Mouse (Mus musculus) mouse embryonic stem cell (cell line): ENCODE results near the gene Erp27.

Source experiments
- in situ Hi-C, 2 experiments: fragments of 300-500 bp; cut with MboI; formaldehyde crosslinking; loops; 1 replicate in 1 of 2; 3 replicates in 1 of 2; pipeline ENCODE4 v1.14.3; 2019 to 2020; ENCODE audit warnings: low sequenced_read_pairs in 2 of 2, low pct_unique_long_range_greater_than_20kb in 1 of 2, mixed read lengths in 1 of 2; ENCODE audit not compliant: unreplicated experiment in 1 of 2

The Erp27 gene

DNA sequence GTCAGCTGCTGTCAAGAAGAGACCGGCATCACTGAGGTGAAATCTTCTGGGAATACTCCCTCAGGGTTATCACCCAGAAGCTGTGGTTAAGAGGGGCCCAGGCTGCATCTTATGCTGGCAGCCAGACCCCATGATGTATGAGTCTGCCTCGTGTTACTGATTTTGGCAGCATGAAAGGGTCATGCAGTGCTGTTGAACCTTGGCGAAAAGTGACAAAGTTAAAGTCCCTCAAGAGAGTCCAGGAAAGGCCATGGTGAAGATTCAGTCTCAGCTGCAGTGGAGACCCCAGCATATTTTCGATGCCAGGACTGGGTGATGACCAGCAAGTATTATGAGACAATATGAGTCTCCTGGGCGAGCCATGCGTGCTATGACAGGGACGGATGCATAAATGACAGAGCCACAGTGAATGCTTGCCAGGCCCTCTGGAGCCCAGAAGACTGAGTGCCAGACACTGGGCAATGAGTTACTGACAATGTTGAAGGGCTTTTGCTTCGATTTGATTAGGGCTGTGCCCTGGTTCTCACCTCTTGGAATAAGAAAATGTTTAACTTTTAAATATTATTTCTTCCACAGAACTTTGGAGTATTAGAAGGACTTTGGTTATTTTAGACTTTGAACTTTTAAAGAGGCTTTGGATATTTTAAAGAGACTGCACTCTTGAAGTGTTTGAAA, 6.1 kb downstream of the Erp27 start:
- in situ Hi-C loops: no loop called here

DNA sequence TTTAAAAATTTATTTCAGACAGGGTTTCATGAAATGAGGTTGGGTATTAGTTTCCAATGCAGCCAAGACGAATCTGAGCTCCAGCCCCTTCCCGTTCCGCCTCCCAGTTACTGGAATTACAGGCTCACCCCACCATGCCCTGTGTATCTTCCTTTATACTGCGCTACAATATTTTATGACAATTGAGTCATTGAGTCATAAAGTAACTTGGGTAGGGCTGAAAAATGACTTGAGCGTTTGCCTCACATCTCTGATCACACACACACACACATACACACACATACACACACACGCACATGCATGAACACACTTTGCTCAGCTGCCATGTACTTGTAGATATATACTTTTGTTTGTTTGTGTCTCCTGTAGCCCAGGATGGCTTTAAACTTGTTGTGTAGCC, 7.7 kb downstream of the Erp27 start:
- in situ Hi-C loops: no loop called here

DNA sequence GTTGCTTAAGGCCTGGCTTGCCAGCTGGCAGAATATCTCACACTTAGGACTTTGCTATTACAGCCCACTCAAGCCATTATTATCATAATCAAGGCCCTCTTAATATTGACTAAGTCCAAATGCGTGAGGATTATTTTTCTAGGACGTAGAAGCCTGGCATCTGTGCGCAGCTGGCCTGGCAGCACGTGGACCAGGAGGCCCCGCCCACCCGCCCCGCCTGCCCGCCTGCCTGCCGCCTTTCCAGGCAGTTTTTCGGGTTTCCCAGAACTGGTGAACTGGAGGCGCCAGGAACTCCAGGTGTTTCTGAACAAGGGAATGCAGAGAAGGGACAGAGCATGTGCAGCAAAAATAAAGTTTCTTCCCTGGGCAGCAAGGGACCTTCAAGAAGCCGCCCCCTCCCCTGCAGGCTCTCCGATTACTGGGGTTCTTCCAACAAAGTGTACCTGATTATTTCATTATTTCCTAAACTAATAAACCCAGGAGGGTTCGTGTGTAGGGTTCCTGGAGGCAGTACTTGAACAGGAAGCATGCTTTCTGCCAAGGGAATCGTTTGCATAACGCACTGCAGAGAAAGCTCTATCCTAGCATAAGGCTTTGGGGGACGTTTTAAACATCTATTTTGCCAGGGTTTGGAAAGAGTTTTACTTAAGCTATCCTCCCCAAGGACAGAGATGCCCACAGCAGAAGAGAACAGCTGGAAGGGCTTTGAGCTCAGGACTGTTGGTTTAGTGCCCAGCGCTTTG, 8.4 kb downstream of the Erp27 start:
- in situ Hi-C loops: no loop called here

DNA sequence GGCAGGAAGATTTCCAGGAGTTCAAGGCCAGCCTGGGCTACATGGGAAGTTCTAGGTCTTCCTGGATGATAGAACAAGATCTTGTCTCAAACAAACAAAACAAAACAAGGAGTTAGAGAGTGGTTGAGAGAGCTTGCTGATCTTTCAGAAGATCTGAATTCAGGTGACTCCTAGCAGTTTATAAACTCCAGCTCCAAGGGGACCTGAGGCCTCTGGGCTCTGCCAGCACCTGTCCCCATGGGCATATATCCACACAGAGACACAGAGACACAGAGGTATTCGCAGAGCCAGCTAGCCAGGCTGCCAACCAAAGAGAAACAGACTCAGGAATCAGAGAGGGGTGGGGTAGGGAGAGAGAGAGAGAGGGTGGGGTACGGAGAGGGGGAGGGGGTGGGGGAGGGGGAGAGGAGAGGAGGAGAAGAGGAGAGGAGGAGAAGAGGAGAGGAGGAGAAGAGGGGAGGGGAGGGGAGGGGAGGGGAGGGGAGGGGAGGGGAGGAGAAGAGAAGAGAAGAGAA, 9.2 kb downstream of the Erp27 start:
- in situ Hi-C loops: no loop called here

DNA sequence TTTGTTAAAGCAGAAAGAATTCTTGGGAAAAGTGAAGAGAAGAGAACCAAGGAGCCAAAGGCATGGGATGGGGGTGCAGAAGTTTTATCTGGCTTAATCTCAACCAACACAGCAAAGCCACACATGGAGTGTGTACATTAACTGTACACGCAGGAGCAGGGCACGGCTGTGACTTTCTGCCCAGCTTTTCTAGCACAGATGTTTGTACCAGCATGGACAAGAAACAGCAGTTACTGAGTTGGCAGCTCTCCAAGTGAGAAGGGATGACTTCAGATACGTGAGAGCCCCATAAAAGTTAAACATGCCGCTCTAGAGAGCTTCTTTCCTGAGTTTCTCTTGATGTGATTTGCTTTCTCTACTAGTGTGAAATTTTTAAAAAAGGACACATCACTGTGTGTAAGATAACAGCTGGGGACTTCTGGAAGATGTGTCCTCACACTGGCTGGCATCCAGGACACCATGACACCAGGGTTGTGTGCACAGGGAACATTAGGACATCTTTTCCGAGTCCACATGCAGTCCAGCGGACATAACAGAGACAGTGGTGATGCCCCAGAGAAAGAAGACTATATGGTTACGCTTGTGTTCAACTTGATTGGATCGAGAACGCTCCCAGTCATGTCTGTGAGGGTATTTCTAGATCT, 11.6 kb downstream of the Erp27 start:
- in situ Hi-C loops: no loop called here

DNA sequence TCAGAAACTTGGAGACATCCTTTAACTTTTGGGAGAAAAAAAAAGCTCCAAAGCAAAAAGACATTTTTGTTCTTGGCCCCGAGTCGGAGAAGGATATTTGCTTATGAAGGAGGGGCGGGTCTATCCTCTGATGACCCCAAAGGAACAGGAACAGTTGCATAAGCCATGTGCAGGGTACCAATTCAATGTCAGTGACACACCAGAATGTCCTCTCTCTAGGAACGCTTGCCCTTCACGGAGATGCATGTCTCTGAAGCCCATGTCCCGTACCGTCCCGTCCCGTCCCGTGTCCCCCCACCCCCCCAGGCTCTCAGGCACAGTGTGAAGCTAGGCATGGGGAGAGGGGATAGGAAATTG, 15.1 kb downstream of the Erp27 start:
- in situ Hi-C loops: no loop called here

DNA sequence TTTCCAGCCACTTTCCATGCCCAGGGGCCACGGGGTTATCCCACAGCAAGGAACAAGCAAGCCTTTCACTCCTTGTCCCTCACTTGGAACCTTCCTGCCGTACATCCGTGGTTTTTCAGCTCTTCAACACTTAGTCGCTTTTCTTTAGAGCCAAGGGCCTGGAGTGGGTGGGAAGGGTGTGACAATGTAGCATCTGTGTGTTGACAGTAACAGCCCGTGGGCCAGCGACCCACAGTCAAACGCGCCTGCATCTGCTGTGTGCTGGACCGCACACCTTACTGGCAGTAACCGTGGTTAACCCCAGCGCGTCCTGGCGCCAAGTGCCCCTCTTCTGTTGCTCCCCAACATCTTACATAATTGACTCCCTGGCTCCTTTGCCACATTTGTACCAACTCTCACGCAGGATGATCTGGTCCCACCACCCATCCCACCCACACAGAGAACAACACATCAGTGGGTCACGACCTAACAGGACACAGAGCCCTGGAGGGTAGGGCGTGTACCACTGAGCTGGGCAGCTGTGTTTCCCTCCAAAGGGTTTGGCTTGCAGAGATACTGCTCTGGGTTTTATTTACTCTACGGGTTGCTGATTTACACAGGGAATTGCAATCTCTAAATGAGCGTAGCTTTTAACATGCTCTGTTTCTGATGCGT, 15.6 kb downstream of the Erp27 start:
- in situ Hi-C loops: no loop called here

DNA sequence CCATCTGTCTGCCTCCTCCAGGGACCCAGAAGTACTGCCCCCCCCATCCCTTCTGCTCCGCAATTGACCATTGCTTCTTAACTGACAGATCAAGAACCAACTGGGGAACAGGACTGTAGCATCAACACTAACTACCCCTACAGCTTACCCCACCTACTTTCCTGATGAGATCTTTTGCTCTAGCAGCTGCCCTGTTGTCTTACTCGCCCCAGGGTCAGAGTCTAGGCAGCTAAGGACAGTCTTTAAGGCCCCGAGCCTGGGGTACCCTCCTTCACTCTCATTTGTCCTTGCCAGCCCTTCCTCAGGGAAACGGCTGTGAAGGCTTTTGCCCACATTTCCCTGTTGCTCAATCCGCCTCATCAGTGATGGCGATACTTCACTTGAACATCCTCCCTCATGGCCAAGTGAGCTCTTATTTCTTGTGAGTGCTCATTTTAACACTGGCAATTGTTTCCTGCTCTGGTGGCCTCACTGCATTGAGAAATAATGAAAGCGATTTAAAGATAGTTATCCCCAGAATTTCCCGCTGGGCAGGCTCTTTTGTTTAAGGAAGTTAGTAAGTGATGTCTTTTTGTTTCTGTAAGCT, 18.0 kb downstream of the Erp27 start:
- in situ Hi-C loops: no loop called here

DNA sequence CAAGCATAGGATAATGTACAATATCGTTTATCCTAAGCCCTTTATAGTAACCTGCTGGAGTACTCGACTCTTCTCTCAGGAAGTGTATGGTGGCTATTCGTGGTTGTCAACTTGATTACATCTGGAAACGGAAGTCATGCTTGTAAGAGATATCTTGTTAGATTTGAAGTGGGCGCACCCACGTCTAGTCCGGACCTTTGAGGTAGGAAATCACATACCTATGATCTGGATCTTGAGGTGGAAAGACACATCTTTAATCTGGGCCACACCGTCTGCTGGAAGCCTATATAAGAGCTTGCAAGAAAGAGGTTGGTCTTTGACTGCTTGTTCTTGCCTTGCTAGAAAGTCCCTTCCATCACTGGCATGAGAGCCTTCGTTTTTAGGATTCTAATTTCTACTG, 19.5 kb downstream of the Erp27 start:
- in situ Hi-C loops: no loop called here

DNA sequence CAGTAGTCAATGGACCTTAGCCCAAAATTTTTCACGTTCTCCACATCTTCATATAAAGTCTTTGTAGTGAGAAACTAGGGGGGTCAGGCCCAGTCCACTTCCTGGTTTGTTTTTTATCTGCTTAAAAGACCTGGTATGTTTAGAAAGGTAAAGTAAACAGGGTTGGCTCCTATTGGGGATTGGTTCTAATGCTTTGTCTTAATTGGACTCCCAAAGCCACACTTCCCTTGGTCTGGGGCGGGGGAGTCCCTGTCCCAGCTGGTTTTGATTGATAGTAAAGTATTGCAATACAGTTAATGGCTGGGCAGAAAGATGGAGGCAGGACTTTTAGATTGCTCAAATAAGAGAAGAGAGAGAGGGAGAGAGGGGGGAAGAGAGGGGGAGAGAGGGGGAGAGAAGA, 21.0 kb downstream of the Erp27 start:
- in situ Hi-C loops: no loop called here

DNA sequence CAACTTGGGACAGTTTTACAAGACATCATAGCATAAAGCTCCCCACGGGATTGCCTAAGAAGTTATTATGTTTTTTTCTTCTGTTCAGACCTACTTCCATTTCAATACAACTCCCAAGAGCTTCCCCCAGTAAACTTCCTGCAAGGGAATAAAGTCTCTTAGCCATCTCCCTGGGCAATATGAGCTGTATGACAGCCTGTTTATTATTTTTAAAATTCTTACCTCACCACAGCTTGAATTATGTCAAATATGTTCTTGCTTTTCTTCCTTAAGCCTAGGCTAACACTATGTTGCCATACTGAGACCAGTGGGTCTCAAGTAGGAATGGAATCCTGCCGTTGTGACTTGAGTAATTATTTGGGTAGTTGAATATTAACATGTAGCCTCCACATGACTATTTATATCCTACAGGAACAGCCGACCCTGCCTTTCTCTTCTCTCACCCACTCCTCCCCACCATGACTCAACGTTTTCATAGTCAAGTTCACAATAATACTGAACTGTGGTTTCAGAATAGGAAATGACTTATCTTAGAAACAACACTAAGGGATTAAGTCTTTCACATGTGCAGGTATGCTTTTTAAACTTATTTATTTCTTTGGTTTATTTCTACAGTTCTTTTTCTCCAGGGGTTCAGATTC, 21.5 kb downstream of the Erp27 start:
- in situ Hi-C loops: no loop called here

DNA sequence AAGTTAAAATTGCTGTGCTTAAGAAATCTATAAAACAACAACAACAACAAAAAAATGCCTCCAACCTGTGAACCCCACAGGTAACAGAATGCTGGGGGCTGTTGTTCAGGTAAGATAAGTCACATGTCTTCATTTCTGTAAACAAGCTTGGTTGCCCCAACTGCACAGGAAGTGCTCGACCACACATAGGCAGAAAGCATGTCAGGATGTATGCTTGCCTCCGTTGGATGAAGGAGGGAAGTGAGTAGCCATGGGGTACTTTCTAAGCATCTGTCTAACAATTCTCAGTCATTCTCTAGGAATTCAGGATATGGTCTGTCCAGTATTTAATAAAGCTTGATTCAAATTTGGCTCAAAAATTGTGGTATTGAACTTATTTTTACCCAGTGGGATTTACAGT, 23.0 kb downstream of the Erp27 start:
- in situ Hi-C loops: no loop called here

DNA sequence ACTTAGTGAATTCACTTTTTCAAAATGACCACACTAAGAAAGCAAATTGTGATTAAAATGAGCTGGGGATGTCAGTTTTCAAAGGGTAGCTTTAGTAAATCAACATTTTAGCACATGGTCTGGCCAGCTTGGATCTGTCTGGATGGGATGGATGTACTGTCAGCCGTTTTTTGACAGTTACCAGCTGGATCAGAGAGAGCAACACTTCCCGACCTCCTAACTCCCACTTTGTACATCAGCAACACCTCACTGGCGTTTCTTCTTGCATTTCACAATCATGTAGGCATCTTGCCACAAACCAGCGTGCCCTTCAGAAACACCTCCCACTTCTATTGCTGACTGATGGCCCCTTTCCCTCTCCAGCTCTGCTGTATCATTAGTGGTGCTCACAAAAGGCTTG, 23.8 kb downstream of the Erp27 start:
- in situ Hi-C loops: no loop called here

DNA sequence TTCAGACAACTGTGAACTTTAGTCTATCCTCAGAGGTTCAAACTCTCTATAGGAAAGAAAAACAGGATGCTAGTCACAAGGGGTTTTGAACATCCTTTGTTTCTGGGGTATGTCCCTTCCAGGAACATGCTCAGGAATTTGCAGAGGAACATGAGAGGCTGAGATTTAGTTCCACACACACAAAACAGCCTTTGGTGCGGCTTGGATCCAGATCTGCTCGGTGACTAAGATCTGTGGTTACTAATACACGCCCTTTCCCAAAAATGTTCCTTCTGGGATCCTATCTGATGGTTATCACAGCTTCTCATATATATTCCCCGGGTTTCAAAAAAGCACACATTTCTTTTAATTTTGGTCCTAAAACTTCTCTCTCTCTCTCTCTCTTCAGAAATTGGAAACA, 24.2 kb downstream of the Erp27 start:
- in situ Hi-C loops: no loop called here

DNA sequence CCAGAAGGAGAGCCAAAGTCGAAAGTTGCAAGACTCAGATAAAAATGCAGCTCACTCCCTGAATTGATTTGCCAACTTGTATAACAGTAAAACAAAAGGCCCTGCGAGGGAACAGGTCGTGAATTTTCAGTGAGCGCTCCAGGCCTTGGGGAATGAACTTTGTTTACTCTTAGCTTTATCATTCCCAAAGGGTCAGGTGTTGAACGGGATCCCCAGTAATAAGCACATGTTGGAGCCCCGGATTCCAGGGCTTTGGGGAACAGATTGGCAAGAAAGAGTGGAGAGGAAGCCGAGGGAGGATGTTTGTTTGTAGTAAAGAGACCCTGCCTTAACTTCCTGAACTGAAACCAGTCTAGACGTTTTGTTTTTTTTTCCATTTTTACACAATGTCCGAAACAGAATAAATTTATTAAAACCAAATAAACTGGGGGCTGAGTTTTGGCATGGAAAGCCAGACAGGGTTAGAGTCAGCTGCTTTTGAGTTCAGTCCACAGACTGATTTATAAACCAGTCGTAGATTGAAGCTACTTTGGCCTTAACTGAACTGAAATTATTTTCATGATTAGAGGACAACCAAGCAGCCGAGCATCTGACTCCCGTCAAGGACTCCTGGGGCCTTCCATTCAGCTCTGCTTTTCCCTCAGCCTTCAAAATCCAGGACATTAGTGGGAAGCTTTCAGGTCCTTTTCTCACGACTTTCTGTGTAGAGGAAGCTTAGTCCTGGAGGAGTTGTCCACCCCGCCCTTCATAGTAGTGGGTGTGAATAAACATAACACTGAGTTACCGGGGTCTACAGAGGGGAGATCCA, 27.2 kb downstream of the Erp27 start:
- in situ Hi-C loops: no loop called here

DNA sequence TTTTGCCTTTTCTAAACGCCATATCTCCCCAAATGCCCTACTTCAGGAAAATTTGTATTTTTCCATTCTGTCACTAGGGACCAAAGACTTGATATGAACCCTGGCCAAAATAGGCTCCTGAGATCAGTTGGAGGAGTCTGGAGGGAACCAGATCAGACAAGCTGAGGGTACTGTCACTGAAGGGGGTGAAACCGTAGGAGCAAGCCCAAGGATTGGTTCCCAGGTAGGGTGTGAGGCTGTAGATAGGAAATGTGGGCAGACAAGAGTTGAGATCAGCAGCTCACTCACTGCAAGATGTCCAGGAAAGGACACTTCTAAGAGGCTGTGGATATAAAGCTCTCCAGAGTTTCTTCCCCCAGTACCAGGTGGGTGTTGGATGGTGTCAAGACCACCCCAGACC, 30.0 kb downstream of the Erp27 start:
- in situ Hi-C loops: no loop called here

DNA sequence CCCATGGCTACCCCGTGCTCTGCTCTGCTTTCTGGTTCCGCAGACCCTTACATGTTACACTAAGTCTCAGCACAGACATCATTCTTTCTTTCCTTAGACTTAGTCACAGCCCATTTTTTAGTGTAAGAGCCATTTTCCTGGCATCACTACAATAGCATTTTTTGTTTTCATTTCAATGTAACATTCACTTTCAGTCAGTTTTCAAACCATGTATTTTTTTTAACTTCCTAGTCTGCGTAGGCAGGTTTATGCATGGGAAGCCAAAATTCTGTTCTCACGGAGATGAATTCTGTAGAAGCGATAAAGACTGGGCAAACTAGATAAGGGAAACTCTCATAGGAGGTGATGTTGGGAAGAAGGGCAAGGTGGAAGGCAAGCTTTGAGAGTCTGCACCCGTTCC, 32.4 kb downstream of the Erp27 start:
- in situ Hi-C loops: no loop called here

DNA sequence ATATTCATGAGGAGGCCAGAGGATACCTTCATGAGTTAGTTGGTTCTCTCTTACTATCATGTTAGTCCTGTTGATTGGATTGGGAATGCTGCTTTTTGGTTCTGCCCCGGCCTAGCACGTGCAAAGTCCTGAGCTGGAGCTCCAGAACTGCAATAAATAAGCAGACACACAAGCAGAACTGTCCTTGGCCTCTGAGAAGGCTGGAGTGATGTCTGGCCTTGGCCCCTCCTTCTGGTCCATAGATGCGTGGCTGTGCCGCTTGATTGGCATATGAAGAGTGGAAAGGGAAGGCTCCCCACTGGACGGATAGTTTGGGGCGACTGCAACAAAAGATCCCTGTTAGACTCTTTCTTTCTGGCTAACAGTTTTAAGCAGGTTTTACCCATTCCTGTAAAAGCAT, 32.9 kb downstream of the Erp27 start:
- in situ Hi-C loops: no loop called here
